Mouse (Mus musculus): ENCODE measurements around the gene Zfyve28.

Gene Zfyve28

DNA sequence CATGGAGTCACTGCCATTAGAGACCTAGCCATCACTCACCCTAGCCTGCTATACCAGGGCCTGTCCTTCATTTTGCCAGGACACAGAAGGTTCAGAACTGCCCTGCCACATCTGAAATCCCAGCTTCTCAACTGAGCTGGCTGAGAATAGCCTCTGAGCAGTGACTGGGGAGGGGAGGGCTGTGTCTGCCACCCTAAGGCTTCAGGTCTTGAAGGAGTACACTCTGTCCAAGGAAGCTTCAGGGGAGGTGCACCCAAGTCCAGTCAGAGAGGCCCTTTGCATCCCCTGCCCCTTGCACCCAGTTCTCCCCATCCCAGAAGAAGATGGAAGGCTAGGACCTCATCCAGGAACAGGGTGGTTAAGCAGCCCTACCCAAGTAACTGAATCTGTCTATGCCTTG, 102.5 kb downstream of the Zfyve28 start:
- DNase-seq (ENCODE audit: extremely low read depth, low read depth, low spot score): no peak

DNA sequence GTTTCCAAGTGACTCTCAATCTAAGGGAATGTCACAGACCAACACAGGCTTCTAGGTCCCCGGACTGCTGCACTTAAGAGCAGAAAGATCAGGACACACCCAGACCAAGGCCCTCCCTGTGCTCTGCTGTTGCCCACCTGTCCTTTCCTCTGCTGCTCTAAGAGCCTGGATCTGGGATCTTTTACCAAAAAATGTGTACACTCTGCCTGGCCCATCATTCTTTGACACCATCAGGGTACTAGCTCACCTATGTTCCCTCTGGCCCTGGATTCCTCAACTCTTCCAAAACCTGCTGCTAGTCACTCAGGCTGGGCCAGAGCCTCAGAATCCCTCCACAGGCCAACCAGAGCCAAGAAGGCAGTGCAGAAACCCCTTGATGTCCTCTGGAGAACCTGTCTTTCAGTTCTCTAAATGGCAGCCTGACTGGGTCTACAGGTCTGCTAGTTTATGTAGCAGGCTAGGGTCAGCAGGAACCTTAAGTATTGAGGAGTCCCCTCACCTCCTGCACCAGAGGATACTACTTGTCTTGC, 103.1 kb downstream of the Zfyve28 start:
- no peak for DNase-seq (ENCODE audit: extremely low read depth, low read depth, low spot score)

DNA sequence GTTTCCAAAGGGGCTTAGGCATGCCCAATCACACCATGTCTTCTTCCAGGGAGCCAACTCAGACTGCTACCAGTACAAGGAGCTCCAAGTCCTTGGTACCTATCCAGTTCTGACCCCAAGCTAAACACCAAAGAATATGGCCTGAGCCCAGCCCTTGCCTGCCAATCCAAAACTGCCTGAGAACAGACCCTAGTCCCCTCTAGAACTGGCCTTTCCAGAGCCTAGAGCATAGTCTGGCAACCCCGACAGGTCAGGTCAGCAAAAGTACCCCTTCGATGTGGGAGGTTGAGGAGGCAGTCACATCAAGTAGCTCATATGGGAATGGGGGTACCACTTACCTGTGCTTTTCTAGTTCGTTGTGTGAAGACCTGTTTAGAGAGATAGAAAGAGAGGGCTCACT, 104.3 kb downstream of the Zfyve28 start:
- DNase-seq (ENCODE audit: extremely low read depth, low read depth, low spot score): no peak

DNA sequence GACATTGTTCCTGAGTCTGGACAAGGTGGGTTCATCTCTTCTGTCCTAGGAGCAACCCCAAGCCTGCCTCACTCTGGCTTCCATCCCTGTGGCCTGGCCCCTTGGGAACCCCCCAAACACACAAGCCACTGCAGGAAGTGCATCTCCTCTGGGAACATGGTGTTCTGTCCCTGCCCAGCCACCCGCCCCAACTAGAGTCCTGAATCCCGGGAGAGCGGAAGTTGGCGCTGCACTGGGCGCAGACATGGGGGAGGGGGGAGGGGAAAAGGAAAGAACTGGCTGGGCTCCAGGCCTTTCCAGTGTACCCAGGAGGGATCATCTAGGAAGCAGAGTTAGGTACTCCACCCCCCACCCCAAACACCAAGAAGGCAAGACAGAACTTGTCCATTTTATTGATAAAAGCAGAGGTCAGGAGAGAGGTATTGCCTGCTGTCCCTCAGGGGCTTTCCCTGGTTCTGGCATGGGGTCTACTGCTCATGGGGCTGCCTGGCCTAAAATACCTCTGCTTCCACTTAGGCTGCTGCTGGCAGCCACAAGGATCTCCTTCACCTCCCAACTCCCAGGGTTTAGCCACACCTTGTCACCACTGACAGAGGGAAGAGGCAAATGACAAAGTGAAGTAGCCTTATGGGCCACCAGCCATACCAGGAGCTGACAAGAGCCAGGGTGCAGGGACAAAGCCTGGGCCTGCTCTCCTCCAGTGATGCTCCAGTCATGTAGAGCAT, 104.9 kb downstream of the Zfyve28 start:
- no peak for DNase-seq (ENCODE audit: extremely low read depth, low read depth, low spot score)

DNA sequence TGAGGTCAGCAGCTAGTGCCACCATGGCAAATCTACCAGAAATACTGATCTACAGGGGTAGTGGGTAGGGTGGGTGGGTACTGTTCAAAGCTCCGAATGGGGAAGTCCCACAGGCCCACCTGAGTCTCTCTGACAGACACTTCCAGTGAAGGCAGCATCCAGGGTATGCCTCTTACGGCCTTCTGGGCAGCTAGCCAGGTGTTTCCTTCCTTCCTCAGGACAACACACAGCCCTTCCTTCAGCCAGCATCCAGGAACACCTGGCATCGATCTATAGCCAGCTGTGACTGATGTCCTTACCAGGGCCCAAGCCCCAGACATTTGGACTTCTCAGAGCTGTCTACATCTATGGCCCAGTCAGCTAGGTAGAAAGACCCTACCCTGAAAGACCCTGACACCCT, 105.8 kb downstream of the Zfyve28 start:
- no peak for DNase-seq (ENCODE audit: extremely low read depth, low read depth, low spot score)

DNA sequence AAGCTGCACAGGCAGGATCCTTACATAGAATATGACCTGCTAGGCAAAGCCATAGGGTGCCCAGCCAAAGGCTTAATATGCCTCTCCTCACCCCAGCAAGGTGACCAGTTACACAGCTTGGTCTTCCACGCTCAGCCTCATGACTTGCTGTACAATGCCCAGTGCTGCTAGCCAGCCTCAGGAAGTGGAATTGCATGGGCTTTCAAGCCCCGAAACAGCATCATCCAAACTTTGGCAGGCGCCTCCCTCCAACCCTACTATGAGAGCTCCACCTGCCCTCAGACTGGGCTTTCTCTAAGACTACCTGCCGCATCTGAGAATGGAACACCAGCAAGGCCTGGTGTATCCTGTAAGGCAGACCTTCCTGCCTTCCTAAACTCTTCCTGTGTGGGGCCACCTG, 110.4 kb downstream of the Zfyve28 start:
- no peak for DNase-seq (ENCODE audit: extremely low read depth, low read depth, low spot score)

DNA sequence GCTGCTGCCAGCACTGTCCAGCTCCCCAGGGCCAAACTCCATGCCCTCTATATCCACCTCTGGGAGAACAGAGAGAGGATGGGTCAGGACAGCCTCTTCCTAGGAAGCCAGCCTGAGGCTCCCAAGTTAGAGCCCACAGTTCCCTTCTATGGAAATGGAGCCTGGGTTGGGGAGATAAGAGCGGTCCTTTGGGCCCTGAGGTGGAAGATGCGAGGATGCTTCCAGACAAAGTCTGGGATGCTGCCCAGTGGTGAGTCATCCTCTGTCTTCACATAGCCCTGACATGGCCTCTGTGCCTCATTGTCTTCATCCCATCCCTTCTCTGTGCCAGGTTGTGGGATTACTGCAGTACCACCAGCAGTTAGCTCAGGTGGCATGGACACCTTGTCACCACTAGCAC, 111.2 kb downstream of the Zfyve28 start:
- DNase-seq (ENCODE audit: extremely low read depth, low read depth, low spot score): no peak

DNA sequence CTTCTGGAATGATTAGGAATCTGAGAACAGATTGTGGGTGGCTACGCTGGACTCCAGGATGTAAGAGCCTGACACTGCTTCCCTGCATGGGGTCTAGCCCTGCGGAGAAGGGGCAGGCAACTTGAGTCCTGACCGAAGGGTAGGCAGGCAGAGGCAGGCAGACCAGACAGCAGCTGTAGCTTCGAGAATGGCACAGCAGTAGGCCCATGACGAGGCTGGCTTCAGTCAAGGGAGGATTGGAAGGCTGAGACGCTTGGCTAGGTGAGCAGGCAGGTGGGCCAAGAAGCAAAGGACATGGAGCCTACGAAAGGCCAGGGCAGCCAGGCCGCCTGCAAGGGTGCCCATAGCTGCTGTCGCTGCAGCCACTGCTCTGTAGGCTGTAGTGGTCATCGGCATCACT, 111.6 kb downstream of the Zfyve28 start:
- DNase-seq (ENCODE audit: extremely low read depth, low read depth, low spot score): no peak

DNA sequence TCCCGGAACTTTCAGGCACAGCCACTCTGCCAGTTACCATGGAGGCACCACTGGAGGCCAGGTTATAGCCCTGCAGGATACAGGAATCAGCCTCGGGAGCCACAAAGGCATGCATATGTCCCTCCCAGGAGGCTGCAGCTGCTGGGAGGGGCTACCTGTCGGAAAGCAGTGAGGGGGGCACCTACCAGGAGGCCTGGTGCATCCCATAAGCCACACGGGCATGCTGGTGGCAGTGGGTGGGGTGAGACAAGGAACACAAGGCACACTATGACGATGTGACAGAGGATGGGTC, 112.9 kb downstream of the Zfyve28 start:
- DNase-seq (ENCODE audit: extremely low read depth, low read depth, low spot score): no peak

DNA sequence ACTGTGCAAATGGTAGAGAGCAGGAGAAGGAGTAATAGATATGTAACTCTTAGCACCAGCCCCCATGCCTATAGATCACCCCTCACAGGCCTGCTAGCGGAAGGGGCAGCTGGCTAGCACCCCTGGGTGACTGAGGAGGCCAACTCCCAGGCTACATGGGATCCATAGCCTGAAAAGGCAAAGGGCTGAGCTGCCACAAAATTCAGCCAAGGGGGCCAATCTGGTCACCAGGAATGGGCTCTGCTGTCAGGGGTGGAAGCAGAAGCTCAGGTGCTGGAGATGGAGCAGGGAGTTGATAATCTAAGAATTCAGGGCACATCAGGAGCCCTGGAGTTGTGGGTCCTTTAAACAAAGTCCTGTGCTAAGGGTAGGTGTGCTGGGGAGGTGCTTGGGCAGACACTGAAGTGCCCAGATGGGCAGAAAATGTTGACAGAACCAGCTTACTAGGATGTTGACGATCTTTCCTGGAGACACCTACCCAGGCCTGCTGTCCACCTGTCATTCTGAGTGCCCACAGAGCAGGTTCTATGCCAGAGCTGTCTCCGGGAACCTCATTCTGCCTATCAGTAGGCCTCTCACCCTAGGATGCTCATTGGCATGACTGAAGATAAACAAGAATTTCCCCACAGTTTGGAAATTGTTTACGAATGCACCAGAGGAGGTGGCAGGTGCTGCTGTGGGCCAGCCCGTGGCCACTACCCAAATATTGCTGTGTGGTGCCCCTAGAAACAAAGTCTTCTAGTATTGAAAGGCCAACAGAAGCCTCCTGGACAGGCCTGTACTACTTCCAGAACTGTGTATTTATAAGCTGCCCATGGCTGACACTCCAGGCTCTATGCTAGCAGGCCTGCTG, 113.5 kb downstream of the Zfyve28 start:
- DNase-seq (ENCODE audit: extremely low read depth, low read depth, low spot score): no peak

DNA sequence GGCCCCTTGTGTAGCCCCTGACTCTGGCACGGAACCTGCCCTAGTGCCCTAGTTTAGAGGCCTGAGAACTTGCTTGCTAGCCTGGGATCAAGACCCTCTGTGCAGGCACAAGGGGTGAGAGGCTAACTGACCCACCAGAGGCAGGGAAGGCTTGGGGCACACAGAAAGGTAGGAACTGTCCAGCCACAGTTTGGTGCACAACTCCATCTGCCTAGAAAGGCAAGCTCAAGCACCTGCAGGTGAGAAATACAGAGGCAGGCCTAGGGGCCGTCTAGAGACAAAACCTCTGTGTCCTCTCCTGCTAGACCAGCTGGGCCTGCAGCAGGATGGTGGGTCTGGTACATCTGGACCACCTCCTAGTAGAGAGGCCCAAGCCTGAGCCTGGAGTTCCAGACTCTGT, 114.2 kb downstream of the Zfyve28 start:
- DNase-seq (ENCODE audit: extremely low read depth, low read depth, low spot score): no peak

DNA sequence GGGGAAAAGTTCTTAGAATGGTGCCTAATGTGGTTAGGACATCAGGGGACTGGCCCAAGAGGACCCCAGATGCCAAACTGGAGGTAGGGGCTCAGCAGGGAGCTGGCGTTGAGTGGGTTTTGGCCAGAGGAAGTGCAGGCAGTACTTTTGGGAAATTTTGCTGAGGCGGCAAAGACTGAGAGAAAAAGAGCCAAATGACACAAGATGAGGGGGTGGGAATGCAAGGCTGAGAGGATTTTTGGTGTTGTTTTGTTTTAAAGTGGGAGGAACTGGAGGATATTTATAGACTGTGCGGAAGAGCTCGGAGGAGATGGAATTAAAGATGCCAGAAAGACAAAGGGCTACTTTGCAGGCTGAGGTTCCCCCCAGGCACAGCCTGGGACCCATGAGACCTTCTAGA, 117.5 kb downstream of the Zfyve28 start:
- no peak for DNase-seq (ENCODE audit: extremely low read depth, low read depth, low spot score)

DNA sequence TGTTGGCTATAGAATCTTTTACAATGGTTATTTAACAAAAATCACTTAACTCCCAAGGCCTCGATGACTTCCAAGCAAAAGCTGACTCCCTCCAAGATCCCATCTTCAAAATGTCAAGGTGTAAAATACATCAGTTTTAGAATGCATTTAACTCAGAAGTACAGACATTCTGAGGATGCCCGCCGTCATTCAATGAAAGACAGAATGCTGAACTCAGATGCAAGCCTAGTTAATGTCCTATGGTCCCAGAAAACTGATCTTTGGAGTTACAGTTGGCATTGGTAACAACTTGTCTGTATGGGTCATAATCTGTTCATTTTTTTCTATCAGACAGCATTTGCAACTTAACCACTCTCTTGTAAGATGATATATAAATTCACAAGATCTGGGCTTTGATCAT, 118.3 kb downstream of the Zfyve28 start:
- DNase-seq (ENCODE audit: extremely low read depth, low read depth, low spot score): no peak

DNA sequence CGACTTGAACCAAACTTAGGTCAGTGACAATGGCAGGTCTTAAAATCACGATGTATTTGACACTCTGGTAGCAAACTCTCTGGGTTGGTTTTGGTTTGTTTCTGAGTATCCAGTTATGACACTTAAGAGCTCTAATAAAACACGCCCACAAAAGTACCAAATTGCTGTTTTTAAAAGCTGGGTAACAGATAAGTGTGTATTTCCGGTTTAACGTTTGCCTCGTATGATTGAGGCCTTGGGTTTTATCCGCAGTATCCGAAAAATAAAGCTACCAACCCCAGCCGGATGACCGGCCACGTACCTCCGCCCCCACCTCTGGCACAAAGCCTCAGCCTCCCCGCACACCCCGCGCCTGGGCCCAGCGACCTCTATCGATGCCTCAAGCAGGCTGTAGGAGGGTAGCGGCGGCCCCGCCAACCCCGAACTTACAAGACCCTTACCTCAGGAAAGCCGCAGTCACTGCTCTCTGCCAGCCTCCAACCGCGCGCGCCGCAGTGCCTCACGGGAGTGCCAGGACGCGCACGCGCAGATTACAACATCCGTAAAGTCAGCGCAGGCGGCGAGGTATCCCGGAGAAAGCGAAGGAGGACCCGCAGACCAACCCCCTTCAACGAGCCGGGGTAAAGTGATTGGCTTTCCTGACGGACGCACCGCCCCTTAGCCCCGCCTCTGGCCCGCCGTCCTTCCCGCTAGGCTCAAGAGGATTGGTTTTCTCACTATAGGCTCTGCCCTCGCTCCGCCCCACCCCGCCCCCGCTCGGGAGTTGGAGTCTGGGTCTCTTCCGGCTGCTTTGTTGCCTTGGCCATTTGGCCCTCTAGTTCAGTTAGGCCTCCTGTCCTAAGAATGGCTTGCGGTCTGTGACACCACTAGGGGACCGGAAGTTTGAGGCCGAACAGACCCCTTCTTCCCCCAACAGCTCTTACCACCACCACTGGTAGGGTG, 119.0 kb downstream of the Zfyve28 start, which contains the start of the genes Poln and Haus3:
Poln (minus strand) TSS at position 499 of the 942 bp plus-strand sequence.
Haus3 (minus strand) TSS at position 578 of the 942 bp plus-strand sequence.
- DNase-seq (ENCODE audit: extremely low read depth, low read depth, low spot score): peak; percentile 74

DNA sequence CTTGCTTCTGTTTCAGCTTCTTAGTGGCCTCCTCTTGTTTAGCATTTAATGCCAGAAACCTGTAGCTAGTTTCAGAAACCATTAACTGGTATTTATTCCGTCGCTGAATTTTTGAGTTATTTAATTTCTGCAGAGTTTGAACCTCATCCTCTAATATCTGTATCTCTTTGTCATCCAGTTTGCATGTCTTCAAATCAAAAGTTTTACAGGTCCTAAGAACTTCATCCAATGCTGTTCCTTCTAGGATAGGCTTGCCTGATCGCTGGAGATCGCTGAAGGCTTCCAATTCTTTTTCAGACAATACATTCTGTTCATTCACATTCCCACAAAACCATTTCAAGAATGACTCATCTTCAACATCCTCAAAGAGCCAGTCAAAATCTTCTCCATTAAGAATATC, 120.4 kb downstream of the Zfyve28 start:
- DNase-seq (ENCODE audit: extremely low read depth, low read depth, low spot score): no peak

DNA sequence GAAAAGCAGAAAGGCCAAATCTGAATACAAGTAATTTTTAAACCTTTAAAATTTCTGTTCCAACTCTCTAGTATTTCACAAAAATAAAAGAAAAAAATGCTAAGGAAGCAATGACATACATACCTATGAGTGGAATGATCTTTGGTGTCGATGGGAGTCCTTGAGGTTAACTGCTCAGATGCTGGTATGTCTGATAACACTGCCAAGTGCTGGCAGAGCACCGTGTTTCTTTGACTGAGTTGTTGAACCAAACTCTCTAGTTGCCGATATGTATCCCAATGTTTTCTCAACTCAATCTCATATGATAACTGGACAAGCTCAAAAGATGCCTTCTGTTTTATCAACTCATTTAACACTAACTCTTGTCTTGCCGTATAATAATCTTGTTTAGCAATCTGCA, 122.5 kb downstream of the Zfyve28 start:
- no peak for DNase-seq (ENCODE audit: extremely low read depth, low read depth, low spot score)

DNA sequence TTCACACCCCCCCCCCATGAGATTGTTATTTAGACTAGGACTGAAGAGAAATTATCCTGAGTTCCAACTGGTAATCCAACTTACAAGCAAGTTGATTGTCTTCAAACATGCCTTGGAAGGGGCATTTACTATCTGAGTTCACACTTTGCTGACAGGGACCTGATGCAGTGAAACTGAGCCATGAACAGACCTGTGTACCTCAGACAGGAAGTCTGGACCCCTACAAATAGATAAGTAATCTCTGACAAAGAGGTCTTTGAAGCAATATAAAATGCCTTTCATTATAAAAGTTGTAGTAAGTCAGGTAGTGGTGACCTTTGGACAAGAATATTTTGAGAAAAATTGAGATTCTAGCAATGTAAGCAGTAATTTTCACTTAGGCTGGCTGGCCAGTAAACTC, 139.8 kb downstream of the Zfyve28 start:
- DNase-seq (ENCODE audit: extremely low read depth, low read depth, low spot score): no peak

DNA sequence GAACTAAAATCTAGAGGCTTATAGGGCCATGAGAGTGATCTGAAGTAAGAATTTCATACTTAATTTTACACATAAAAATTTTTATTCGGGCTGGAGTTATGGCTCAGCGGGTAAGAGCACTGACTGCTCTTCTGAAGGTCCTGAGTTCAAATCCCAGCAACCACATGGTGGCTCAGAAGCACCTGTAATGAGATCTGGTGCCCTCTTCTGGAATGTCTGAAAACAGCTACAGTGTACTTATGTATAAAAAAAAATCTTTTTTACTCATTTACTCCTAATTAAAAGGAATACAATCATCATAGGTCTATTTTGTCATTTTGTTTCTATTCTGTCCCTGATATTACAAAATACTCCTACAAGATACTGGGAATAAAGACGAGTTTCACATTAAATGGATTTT, 140.7 kb downstream of the Zfyve28 start:
- DNase-seq (ENCODE audit: extremely low read depth, low read depth, low spot score): no peak
